Mouse (Mus musculus): ENCODE results near the gene Cacnb1.

- TF ChIP-seq EP300 (IDR thresholded peaks at IDR 0.05) (no peak), CTCF (IDR thresholded peaks at IDR 0.05) (no peak)
Observed at GRCm38 (mm10) chr11:98067255-98067654, 44.4 kb upstream of the Cacnb1 start.
